Mouse (Mus musculus) urinary bladder, postnatal 10 days (tissue): ENCODE data around the gene Rarres2.
"Not testable (repeated sequence)": the region's sequence is repeated elsewhere in the genome, so short reads cannot be mapped to it uniquely, and the experiment has no call there.

Source experiments
- DNase-seq: peaks from one replicate; pipeline ENCODE4 v3.0.0; 2022; ENCODE audit warnings: low spot score

Rarres2 gene

GRCm38 (mm10) chr6:48540721-48541120 is 31.9 kb downstream of the Rarres2 start:
- DNase-seq = no peak

GRCm38 (mm10) chr6:48539860-48540259 is 32.7 kb downstream of the Rarres2 start:
- DNase-seq = no peak

- DNase-seq = no peak
Measured at GRCm38 (mm10) chr6:48538841-48539737, 33.5 kb downstream of the Rarres2 start.

- peak; percentile 53 for DNase-seq
Measured at GRCm38 (mm10) chr6:48537105-48537954, 35.3 kb downstream of the Rarres2 start, which contains the start of gene Atp6v0e2. TSS of gene Atp6v0e2 (plus strand) at chr6:48537615.

GRCm38 (mm10) chr6:48536091-48536490 is 36.5 kb downstream of the Rarres2 start:
- no peak for DNase-seq

- DNase-seq = no peak
Measured at GRCm38 (mm10) chr6:48534913-48535312, 37.7 kb downstream of the Rarres2 start.

GRCm38 (mm10) chr6:48533475-48533874 is 39.1 kb downstream of the Rarres2 start:
- no peak for DNase-seq

- no peak for DNase-seq
Measured at GRCm38 (mm10) chr6:48530862-48531261, 41.7 kb downstream of the Rarres2 start.

- no peak for DNase-seq
Measured at GRCm38 (mm10) chr6:48529871-48530440, 42.6 kb downstream of the Rarres2 start.

- DNase-seq = no peak
Measured at GRCm38 (mm10) chr6:48529261-48529660, 43.3 kb downstream of the Rarres2 start.

GRCm38 (mm10) chr6:48527901-48528300 is 44.7 kb downstream of the Rarres2 start:
- DNase-seq = no peak

GRCm38 (mm10) chr6:48524882-48525281 is 47.7 kb downstream of the Rarres2 start:
- not testable (repeated sequence) for DNase-seq
